Mouse (Mus musculus): ENCODE results near the gene Slpi.

Slpi gene

GRCm38 (mm10) chr2:164389020-164389419 lies at the start of gene Slpi:
Gene Slpi, minus strand, starts transcription at chr2:164389095.
- peak; percentile 51 for DNase-seq

GRCm38 (mm10) chr2:164438257-164438656 lies 49.4 kb upstream of the Slpi start:
- DNase-seq = no peak

GRCm38 (mm10) chr2:164437710-164438109 lies 48.8 kb upstream of the Slpi start:
- DNase-seq = no peak

DNA sequence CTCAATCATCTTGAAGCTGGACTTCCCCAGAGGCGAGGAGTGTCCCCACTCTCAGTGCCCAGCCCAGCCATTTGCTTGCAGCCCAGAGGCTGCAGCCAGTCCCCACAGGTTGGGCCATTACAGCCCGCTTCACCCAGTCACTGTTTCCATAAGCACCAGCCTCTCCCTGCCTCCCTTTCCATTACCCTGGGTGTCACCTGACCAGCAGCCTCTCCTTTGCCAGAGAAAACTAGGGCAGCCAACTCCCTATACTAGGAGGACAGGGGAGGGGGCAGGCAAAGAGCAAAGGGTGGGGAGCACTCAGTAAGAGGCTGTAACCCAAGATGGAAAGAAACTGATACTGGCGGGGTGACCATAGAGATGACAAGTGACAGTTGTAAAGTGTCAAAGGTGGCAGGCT lies 48.1 kb upstream of the Slpi start:
- no peak for DNase-seq

- DNase-seq = no peak
Measured at GRCm38 (mm10) chr2:164436215-164436913, 47.5 kb upstream of the Slpi start.

DNA sequence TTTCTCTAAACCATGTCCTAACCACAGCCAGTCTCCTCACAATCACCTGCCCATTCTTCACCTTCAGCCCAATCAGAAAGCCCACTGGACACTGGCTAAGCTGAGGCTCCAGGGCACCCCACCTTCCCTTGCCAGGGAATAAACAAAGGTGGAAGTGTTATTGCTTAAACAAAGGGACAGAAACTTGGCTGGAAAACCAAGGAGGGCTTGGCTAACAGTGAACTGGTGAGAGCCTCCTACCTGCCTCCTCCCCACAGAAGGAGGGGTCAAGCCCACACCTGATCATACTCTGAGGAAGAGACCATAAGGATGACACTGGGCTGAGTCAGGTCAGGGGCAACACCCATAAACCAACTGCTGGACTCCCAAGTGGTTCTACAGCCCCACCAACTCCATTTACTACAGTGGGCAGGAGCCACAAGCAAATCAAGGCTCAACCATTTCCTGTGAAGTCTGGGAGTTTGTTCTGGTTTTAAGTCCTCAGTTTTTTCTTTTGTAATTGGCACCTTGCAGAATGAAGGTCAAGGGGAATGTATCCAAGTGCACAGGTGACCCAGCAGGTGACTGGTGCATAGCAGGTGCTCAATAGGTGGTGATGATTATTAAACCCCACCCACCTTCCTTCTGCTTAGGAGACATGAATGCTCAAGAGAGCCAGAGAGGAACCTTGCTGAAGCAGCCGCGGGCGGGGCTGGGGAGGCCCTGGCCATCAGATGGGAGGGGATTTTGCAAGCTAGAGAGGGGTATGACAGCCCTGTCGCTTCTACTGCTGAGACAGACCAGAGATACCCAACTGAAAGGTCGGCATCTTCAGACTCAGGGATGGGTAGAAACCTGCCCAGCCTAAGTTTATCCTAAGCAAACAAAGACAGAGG lies 46.6 kb upstream of the Slpi start:
- no peak for DNase-seq

GRCm38 (mm10) chr2:164434681-164435080 lies 45.8 kb upstream of the Slpi start:
- DNase-seq = no peak

DNA sequence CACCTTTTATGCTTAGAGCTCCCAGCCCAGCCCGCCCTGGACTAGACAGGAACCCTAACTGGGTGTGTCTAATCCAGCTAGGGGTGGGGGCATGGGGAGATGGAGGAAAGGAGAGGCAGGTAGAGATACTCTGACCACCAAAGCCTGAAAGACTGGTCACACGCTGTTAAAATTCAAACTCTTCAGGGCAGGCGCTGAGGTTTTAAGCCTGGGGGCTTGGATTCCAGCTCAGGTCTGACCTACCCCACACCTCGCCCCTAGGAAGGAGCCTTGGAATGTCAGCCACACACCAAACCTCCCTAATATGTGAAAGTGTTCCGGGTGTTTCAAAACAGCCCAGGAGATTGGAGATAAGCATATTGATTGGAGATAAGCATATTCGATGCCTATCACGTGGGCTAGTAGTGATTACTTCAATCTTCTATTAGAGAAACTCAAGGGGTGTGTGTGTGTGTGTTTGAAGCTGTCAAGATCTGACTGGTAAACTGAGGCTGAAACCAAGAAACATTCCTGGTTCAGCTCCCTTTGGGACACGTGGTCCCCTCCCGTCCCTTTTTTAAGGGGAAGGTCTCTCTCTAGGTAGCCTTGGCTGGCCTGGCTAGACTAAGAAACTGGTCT lies 44.5 kb upstream of the Slpi start:
- DNase-seq = no peak

- DNase-seq = no peak
Measured at GRCm38 (mm10) chr2:164432541-164433191, 43.8 kb upstream of the Slpi start.

- no peak for DNase-seq
Measured at GRCm38 (mm10) chr2:164431676-164432465, 43.0 kb upstream of the Slpi start.

DNA sequence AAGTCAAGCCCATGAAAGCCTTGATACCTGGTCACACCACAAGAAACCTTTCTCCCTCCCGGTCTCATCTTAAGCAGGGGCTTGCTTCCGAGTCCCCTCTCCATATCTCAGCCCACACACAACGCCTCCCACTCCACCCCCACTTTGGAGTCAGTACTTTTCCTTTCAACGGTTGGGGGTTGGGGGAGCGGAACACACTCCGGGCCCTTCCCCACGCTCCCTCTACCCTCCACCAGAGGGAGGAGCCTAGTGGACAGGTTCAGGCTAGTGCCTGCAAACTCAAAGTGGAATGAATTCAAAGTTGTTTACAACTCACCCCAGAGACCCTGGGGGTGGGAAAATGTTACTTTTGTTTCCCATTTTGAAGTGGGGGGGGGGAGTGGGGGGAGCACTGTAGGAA lies 41.8 kb upstream of the Slpi start:
- DNase-seq = no peak

DNA sequence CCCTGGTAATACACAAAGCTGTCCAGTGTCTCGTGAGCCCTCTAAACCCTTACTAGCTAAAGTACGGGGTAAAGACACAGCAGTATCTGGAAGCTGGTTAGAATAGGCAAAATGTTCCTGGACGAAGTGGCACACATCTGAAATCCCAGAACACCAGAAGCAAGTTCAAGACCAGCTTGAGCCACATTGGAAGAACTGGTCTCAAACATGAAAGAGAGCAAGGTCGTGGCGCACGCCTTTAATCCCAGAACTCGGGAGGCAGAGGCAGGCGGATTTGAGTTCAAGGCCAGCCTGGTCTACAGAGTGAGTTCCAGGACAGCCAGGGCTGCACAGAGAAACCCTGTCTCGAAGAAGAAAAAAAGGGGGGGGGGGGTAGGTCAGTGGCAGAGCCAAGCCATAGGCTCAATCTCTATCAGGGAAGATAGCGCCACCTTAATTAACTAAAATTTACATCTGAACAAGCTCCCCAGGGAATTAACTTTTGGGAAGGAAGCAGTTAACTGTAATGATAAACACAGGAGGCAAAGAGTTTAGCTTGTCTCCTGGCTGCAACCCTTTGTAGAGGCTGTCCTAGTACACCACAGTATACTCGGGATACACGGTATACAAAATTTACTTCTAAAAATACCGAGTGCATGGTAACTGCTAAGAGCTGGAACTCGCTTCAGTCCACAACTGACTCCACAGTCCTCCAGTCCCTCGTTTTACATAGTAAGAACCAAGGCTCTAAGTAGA lies 41.2 kb upstream of the Slpi start:
- DNase-seq = no peak

- DNase-seq = no peak
Measured at GRCm38 (mm10) chr2:164428451-164428850, 39.6 kb upstream of the Slpi start.

DNA sequence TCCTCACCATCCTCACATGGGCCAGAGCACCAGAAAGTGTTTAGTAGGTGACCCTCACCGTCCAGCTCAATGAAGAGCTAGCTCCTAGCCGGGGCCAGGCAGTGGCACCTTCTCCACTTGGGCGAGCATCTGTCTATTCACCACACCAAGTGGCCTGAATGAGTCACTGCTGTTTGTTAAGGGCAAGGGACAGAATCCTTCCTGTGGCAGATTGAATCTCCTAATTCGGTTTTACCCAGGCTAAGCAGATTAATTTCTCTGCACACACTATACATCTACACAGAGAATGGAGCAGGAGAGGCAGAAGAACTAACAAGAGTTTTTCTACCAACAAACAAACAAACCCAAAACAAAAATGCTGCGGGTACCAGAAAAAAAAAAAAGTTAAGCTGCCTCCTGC lies 38.1 kb upstream of the Slpi start:
- no peak for DNase-seq

- DNase-seq = no peak
Measured at GRCm38 (mm10) chr2:164426121-164426520, 37.2 kb upstream of the Slpi start.

DNA sequence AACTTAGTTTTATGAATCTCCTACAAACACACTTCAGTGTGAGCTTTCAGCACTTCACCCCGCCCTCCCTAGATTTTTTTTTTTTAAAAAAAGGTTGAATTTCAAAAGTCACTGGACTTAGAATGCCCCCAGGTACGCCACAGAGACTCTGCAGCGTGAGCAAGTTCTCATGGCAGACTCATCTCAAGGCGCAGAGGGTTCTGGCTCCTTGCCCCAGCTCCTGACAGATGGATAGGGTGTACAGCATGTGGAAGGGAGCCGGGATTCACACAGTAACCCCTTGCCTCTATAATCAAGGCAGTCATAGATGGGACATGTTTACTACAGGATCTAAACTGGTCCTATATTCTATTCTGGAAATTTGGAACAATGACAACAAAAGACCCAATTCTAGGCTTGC lies 36.5 kb upstream of the Slpi start:
- no peak for DNase-seq

GRCm38 (mm10) chr2:164424406-164424805 lies 35.5 kb upstream of the Slpi start:
- DNase-seq = no peak

DNA sequence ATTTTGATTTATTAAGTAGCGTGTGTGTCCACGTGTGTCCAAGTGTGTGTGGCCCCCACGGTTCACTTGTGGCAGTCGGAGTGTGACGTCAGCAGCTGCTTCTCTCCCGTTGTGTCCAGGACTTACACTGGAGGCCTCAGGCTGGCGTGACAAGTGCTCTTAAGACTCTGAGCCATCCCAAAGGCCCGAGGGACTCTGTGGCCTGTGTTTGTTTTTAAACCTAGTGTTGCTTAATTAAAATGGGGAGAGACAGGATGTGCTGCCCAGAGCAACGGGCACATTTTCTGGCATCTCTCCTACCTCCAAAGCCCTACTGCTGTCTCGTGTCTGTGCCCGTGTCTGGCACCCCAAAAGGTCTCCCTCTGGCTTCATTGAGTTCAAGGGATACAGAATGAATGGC lies 34.6 kb upstream of the Slpi start:
- no peak for DNase-seq

- no peak for DNase-seq
Measured at GRCm38 (mm10) chr2:164422675-164423393, 33.9 kb upstream of the Slpi start.

DNA sequence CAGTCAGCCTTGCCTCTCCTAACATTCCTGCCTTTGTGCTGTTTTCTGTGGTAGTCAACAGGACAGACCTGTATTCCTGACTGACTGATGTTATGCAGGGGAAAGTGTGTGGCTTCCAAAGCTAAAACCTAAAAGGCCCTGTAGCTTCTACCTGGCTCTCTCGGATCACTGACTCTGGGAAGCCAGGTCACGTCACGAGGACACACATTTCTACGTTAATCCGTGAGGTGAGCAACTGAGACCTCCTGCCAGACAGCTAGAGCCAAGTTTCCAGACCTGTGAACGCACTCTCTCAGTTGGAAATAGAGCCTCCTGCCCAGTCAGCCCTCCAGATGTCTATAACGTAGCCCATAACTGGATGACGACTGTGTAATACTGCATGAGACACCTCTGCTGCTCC lies 33.1 kb upstream of the Slpi start:
- no peak for DNase-seq

DNA sequence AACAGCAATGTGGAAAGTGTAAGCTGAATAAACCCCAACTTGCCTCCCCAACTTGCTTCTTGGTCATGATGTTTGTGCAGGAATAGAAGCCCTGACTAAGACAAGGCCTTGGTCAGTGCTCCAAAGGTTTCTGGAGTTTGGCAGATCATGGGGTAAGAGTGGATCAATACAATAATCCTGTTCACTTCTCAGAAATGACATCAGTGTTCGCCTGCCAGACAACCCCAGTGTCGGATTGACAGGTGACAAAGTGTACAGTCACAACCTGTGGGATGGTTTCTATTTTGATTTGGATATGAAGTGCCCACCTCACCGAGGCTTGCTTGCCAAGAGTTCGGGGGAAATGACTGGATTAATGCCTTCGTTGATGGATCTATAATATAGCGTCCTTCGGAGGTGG lies 32.4 kb upstream of the Slpi start:
- DNase-seq = no peak
